Mouse (Mus musculus): ENCODE results near the gene Swap70.

DNA sequence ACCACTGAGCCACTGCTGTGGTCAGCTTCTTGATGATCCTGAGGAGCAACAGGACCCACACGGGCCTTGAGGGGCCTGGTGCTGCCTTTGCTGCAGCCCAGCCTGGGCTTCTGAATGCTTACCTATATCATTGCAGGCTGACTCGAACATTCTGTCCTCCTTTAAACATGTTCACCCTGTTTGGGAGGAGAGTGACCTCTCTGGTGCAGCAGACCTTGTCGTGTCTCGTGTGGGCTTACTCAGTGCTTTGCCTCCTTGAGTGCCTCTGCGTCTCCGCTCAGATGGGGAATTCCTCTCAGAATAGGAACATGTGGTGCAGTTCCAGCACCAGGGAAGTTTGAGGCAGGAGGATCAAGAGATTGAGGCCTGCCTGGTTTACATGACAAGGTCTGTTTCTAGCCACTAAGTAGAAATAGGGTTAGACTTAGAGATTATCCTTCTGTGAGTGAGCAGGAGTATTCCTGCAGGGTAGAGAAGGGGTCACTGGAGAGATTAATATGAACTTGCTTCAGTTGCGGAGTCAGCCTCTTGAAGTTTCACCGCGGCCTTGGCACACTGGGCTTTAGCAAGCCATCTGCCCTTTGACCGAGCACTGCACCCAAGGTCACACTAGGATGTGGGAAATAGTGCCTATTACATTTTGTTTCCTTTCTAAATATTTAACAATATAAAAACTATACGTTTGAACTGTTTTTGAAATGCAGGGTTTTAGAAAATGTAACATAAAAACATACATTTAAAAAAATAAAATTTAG, 36.9 kb downstream of the Swap70 start:
- TF ChIP-seq CTCF (IDR thresholded peaks at IDR 0.05; ENCODE audit: low read depth, low read length), result no peak
- TF ChIP-seq POLR2A (IDR thresholded peaks at IDR 0.05; ENCODE audit: extremely low read depth, insufficient read depth, low read length), result no peak

All from liver, adult 2 months (tissue).